Mouse (Mus musculus): ENCODE measurements around the gene Ctnna2. TPM values are rescaled to one million over a fixed set of nuclear protein-coding genes. Genes with fewer than 3 reads are reported as not detected.

Gene Ctnna2
- polyA plus RNA-seq, 1 experiment from 2014 or later: 12.0 TPM

DNA sequence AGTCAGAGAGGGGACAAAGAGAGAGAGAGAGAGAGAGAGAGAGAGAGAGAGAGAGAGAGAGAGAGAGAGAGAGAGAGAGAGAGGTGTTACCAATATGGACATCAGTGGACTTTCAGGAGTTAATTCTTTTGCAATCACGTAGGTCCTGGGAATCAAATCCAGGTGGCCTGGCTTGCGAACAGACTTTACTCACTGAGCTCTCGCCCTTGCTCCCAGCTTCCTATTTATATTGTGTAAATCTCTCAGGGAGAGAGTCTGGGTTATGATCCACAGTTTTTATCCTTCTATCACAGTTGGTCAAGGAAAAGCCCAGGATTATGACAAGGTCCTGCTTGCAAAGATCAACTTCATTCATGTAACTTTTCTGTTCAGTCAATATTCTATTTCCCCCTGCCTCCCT is 714.3 kb downstream of the Ctnna2 start:
- DNase-seq (ENCODE audit: low spot score): peak; percentile 14
- Histone ChIP-seq H3K9me3 (no peaks in the 10 kb centered on the region), H3K4me1 (no peaks in the 10 kb centered on the region), H3K4me3 (no peak overlapping the region), H3K27me3 (replicated peaks; ENCODE audit: low read depth, poor library complexity, severe bottlenecking) (no peaks in the 10 kb centered on the region), H3K36me3 (replicated peaks) (no peaks in the 10 kb centered on the region), H3K27ac (replicated peaks) (no peak overlapping the region)
- 34% methylated on average over 3 of the region's 3 CpGs for WGBS

DNA sequence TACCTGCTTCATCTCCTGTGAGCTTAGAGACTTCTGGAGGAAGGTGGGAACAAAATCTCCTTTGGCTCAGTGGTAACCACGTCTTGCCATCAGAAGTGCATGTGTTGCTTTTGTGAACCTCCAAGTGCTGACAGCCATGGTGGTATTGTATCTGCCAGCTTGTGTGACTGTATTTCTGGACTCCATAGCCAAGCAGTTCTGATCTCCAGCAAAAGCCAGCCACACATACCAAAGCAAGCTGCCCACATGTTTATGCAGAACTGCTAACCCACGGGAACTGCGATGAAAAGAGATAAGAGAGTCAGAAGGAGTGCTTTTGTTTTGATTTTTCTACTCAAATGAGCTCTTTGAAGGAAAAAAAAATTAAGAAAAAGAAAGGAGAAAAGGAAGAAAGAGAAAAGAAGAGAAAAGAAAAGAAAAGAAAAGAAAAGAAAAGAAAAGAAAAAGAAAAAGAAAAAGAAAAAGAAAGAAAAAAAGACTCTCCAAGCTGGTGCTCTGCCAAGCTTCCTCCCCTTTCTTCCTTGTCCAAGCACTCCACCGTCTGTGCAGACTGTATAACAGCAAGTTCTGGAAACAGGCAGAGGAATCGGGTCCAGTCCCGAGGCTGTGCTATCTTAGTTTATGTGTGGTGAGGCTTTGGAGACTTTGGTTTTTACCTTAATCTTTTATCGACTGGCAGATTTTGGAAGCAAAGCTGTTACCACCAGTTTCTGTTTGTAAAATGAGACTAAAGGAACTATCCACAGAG is 722.0 kb downstream of the Ctnna2 start:
- 52% methylated on average over 7 of the region's 7 CpGs for WGBS
- H3K36me3 ChIP-seq (replicated peaks): no peaks in the 10 kb centered on the region
- H3K9me3 ChIP-seq: no peaks in the 10 kb centered on the region
- no peak overlapping the region for H3K27ac ChIP-seq (replicated peaks)
- H3K27me3 ChIP-seq (replicated peaks; ENCODE audit: low read depth, poor library complexity, severe bottlenecking): no peaks in the 10 kb centered on the region
- no peak for DNase-seq (ENCODE audit: low spot score)
- no peaks in the 10 kb centered on the region for H3K4me1 ChIP-seq
- no peak overlapping the region for H3K4me3 ChIP-seq

DNA sequence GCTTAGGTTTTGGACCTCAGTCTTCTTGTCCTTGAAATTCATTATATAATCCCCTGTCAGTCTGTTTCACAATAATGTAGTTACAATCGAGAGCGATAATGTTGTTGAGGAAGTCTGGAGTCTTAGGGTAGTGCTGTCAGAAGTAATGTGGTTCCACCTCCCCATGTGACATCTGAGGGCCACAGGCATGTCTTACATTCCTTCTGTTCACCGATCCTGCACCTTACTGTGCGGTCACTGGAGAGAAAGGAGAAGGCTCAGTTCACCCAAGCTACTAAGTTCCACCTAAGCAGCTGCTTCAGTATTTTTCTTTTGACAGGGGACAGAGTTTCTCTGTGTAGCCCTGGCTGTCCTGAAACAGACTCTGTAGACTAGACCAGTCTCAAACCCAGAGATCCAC is 723.2 kb downstream of the Ctnna2 start:
- Histone ChIP-seq H3K9me3 (no peaks in the 10 kb centered on the region), H3K27ac (replicated peaks) (no peak overlapping the region), H3K4me3 (no peak overlapping the region), H3K36me3 (replicated peaks) (no peaks in the 10 kb centered on the region), H3K27me3 (replicated peaks; ENCODE audit: low read depth, poor library complexity, severe bottlenecking) (no peaks in the 10 kb centered on the region), H3K4me1 (no peaks in the 10 kb centered on the region)
- no peak for DNase-seq (ENCODE audit: low spot score)
- WGBS: 92% methylated on average over 4 of the region's 4 CpGs

DNA sequence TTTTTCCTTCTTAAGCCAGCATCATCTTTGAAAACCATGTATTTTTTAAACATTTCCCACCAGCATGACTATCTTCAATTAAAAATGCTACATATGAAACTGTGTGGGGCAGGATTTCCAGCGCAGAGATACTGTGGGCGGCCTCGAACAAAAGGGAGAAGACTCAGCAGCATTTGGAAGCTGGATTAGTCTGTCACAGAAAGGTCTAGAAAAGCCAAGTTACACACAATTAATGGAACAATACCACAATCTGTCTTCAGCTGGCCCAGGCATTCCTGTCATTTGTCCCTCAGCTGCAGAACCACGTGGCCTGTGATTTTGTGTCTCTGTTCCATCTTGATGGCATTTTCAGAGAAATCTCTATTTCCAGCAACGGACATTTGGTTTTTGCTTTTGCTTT is 726.0 kb downstream of the Ctnna2 start:
- H3K4me1 ChIP-seq: no peaks in the 10 kb centered on the region
- no peak for DNase-seq (ENCODE audit: low spot score)
- no peak overlapping the region for H3K27ac ChIP-seq (replicated peaks)
- H3K9me3 ChIP-seq: no peaks in the 10 kb centered on the region
- no peaks in the 10 kb centered on the region for H3K36me3 ChIP-seq (replicated peaks)
- whole genome bisulfite sequencing: 81% methylated on average over 5 of the region's 5 CpGs
- H3K27me3 ChIP-seq (replicated peaks; ENCODE audit: low read depth, poor library complexity, severe bottlenecking): peaks cover 5% of the 10 kb centered on the region
- no peak overlapping the region for H3K4me3 ChIP-seq

DNA sequence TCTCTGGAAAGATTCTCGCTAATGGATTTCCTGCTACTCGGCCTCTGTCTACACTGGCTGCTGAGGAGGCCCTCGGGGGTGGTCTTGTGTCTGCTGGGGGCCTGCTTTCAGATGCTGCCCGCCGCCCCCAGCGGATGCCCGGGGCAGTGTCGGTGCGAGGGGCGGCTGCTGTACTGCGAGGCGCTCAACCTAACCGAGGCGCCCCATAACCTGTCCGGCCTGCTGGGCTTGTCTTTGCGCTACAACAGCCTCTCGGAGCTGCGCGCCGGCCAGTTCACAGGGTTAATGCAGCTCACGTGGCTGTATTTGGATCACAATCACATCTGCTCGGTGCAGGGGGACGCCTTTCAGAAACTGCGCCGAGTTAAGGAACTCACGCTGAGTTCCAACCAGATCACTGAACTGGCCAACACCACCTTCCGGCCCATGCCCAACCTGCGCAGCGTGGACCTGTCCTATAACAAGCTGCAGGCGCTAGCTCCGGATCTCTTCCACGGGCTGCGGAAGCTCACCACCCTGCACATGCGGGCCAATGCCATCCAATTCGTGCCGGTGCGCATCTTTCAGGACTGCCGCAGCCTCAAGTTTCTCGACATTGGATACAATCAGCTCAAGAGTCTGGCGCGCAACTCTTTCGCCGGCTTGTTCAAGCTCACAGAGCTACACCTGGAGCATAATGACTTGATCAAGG is 735.8 kb downstream of the Ctnna2 start:
- Histone ChIP-seq H3K4me3 (peak overlapping the region; percentile 63), H3K9me3 (no peaks in the 10 kb centered on the region), H3K27me3 (replicated peaks; ENCODE audit: low read depth, poor library complexity, severe bottlenecking) (peaks cover 82% of the 10 kb centered on the region), H3K4me1 (peaks cover 23% of the 10 kb centered on the region), H3K36me3 (replicated peaks) (no peaks in the 10 kb centered on the region), H3K27ac (replicated peaks) (peak overlapping the region; percentile 74)
- DNase-seq (ENCODE audit: low spot score): peak; percentile 76
- WGBS: under 1% methylated on average over 43 of the region's 43 CpGs

DNA sequence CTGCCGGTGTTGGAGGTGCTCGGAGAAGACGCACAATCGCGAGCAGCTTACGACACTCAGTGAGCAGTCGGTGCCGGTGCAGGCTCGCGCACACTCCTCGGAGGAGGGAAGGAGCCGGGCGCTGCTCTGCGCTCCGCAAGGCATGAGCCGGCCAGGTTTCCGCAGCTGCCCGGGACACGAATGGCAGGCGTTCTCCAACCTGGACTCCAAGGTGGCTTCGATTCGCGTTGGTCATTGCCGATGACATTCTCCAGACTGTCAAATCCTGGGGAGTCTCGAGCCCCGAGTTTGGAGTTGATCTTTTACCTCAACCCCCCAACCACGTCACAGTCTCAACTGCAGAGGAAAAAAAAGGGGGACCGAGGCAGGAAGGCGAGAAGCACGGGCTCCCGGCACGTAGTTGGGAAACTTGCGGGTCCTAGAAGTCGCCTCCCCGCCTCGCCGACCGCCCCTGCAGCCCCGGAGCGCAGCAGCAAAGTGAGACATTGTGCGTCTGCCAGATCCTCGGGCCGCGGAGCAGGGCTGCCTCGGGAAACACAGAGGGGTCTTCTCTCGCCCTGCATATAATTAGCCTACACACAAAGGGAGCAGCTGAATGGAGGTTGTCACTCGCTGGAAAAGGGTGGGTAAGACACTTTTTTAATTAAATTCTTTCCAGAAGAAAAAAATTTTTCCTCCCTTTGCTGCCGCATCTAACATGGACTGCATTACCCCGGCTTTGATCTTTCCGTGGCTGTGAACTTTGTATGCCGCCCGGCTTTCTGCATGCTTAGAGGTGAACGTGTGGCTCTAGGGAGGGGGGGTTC is 736.7 kb downstream of the Ctnna2 start, which contains the start of gene Lrrtm1:
Gene Lrrtm1 (plus strand): TSS at position 89 of the 806 bp plus-strand sequence.
- Histone ChIP-seq H3K4me3 (peak within 1 kb of the TSS; percentile 63), H3K4me1 (peaks cover 23% of the 10 kb centered on the region), H3K27me3 (replicated peaks; ENCODE audit: low read depth, poor library complexity, severe bottlenecking) (peaks cover 75% of the 10 kb centered on the region), H3K27ac (replicated peaks) (peak within 1 kb of the TSS; percentile 74), H3K36me3 (replicated peaks) (no peaks in the 10 kb centered on the region), H3K9me3 (no peaks in the 10 kb centered on the region)
- WGBS: under 1% methylated on average over 53 of the region's 53 CpGs
- DNase-seq (ENCODE audit: low spot score): peak; percentile 76

DNA sequence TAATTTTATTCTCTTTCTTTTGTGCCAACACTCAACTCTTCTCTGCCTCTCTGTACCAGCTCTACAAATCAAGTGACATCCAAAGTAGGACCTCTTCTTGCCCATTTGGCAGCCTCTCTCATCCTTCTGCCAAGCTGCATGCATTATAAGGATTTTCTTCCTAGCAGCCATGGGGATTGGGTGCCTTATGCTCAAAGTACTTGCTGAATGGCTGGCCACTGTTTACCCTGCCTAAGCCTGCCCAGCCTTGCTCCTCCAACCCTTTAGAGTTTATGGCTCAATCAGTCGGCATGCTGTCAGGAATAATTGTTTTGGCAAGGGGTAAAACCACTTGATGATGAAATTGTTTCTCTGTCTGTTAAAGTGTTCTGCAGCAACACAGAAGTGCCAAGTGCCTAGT is 739.1 kb downstream of the Ctnna2 start:
- DNase-seq (ENCODE audit: low spot score): no peak
- H3K4me3 ChIP-seq: no peak overlapping the region
- H3K27ac ChIP-seq (replicated peaks): no peak overlapping the region
- H3K9me3 ChIP-seq: no peaks in the 10 kb centered on the region
- peaks cover 23% of the 10 kb centered on the region for H3K4me1 ChIP-seq
- no peaks in the 10 kb centered on the region for H3K36me3 ChIP-seq (replicated peaks)
- peaks cover 51% of the 10 kb centered on the region for H3K27me3 ChIP-seq (replicated peaks; ENCODE audit: low read depth, poor library complexity, severe bottlenecking)
- WGBS: 50% methylated on average over 1 of the region's 1 CpGs

DNA sequence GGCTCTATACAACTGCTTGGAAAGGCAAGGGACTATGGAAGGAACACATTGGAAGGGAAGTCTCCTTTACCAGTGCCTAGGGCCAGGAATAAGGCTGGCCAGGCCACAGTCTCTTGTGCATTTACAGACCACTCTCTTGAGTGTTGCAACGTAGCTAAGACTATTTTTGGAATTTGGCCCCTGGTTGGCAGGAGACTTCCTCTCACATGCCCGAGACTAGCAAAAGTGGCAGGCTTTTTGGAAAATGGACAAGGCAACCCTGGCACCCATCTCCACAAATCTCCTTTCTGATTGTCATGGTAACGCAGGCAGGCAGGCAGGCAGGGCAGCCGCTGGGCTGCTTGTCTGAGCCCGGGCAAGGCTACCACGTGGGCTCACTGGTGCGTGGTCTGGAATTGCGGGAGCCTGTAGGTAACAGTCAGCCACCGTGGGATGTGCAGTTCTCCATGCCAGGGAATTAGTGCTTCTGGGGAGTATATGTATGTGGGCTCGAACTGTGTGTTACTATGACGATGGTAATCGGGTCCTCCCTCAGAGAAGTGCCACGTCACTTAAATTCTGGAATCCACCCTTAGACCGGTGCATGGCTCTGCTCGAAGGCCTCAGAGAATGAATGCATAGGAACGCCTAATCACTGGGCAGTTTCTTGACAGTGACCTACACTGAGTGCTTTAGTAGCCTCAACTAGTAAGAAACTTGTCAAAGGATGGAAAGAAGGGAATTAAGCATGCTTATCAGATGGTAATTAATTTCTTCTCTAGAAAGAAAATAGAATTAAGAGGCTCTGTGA is 756.5 kb downstream of the Ctnna2 start:
- Histone ChIP-seq H3K36me3 (replicated peaks) (no peaks in the 10 kb centered on the region), H3K27me3 (replicated peaks; ENCODE audit: low read depth, poor library complexity, severe bottlenecking) (no peaks in the 10 kb centered on the region), H3K9me3 (no peaks in the 10 kb centered on the region), H3K27ac (replicated peaks) (no peak overlapping the region), H3K4me3 (no peak overlapping the region), H3K4me1 (no peaks in the 10 kb centered on the region)
- DNase-seq (ENCODE audit: low spot score): no peak
- 69% methylated on average over 16 of the region's 16 CpGs for whole genome bisulfite sequencing

DNA sequence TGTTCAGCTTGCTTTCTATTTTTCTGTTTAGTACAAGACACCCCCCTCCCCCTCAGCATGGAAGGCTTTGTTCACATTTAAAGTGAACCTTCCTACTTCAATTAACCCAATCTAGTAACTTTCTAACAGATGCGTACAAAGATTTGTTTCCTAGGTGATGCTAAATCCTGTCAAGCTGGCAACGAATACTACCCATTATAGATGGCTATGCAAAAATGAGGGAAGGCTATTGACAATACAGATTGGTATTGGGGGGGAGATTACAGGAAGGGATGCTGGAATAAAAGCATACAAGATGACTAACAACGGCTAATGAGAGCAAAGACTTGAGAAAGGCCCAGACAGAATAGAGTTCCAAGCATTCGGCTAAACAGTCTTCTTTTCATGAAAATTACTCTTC is 758.7 kb downstream of the Ctnna2 start:
- H3K27ac ChIP-seq (replicated peaks): no peak overlapping the region
- H3K4me1 ChIP-seq: no peaks in the 10 kb centered on the region
- no peak for DNase-seq (ENCODE audit: low spot score)
- no peaks in the 10 kb centered on the region for H3K36me3 ChIP-seq (replicated peaks)
- H3K4me3 ChIP-seq: no peak overlapping the region
- WGBS: 67% methylated on average over 4 of the region's 4 CpGs
- H3K9me3 ChIP-seq: no peaks in the 10 kb centered on the region
- H3K27me3 ChIP-seq (replicated peaks; ENCODE audit: low read depth, poor library complexity, severe bottlenecking): no peaks in the 10 kb centered on the region

DNA sequence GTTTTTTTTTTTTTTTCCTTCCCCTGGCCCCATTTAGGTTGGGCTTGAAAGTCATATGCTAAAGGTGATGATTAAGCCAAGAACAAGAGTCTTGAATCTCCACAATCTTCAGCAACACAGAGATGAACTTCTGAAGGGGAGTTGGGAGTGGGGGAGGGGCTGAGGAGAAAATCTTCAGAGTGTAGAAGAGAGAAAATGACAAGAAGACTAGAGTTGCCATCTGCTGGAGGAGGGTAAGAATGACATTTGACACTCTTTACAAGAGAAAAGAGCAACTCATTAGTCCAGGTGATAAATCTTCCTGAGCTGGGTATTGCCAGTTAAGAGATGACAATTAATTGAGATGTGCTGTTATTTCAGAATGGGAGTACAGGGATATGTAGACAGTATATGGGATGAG is 760.6 kb downstream of the Ctnna2 start:
- peak; percentile 13 for DNase-seq (ENCODE audit: low spot score)
- Histone ChIP-seq H3K4me3 (no peak overlapping the region), H3K9me3 (no peaks in the 10 kb centered on the region), H3K36me3 (replicated peaks) (no peaks in the 10 kb centered on the region), H3K4me1 (0 out of 2 replicates have a peak, but pooled peaks cover 2% of the 10 kb centered on the region), H3K27ac (replicated peaks) (no peak overlapping the region), H3K27me3 (replicated peaks; ENCODE audit: low read depth, poor library complexity, severe bottlenecking) (no peaks in the 10 kb centered on the region)

DNA sequence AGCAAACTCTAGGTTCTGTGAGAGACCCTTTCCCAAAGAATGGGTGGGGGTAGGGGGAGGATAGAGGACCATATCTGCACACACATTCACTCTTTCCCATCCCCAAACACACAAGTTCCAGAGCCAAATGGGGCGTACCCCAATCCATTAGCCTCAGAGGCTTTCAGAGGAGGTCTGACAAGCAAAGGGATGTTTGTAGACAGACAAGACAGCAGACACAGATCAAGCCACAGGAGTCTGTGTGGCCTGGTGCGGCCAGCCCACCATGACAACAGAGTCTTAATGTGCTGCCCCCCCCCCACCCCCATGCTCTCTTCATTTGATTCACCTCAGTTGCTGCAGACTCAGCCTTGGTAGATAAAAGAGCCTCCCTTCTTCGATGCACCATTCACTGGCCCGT is 764.2 kb downstream of the Ctnna2 start:
- DNase-seq (ENCODE audit: low spot score): no peak
- 79% methylated on average over 4 of the region's 4 CpGs for WGBS
- no peaks in the 10 kb centered on the region for H3K36me3 ChIP-seq (replicated peaks)

More for the DNA sequence above, 764.2 kb downstream of the Ctnna2 start:
- 0 out of 2 replicates have a peak, but pooled peaks cover 6% of the 10 kb centered on the region for H3K4me1 ChIP-seq
- no peaks in the 10 kb centered on the region for H3K9me3 ChIP-seq
- no peak overlapping the region for H3K27ac ChIP-seq (replicated peaks)
- no peak overlapping the region for H3K4me3 ChIP-seq
- H3K27me3 ChIP-seq (replicated peaks; ENCODE audit: low read depth, poor library complexity, severe bottlenecking): no peaks in the 10 kb centered on the region

Data from embryonic facial prominence, embryonic 10.5 days (tissue).